Mouse (Mus musculus) liver, postnatal 0 days (tissue): ENCODE results near the gene St6galnac5.

Experiments
- CTCF ChIP-seq: sonication (generic); IDR thresholded peaks from 2 replicates; pipeline ENCODE4 v1.5.1; 2016; ENCODE audit warnings: antibody characterized with exemption, low read depth
- EP300 ChIP-seq: IDR thresholded peaks from 2 replicates; pipeline ENCODE4 v1.6.1; 2016; ENCODE audit warnings: antibody characterized with exemption, low read depth, mild to moderate bottlenecking

- no peak for TF ChIP-seq CTCF
- no peak for TF ChIP-seq EP300
Measured at GRCm38 (mm10) chr3:152894935-152895334, 87.1 kb downstream of the St6galnac5 start.
